Mouse (Mus musculus) heart, postnatal 0 days (tissue): ENCODE data around the gene Dennd2a. TPM values are rescaled to one million over a fixed set of nuclear protein-coding genes. Genes with fewer than 3 reads are reported as not detected.

Experiments
- ATAC-seq: fragments of 200-750 bp; cut with Nextera tagmentation; 2 replicates; pipeline ENCODE4 v1.8.0; 2017; ENCODE audit warnings: low read depth, moderate number of reproducible peaks, moderate library complexity; ENCODE audit not compliant: insufficient read depth
- DNase-seq: peaks from one replicate; pipeline ENCODE4 v3.0.0-alpha.2; 2016; ENCODE audit warnings: low spot score
- H3K27ac ChIP-seq: fragments of 300-500 bp; sonication (generic); 2 replicates; pipeline ENCODE4 v1.5.1; 2014; ENCODE audit warnings: low read depth, mild to moderate bottlenecking
- H3K27me3 ChIP-seq: fragments of 300-500 bp; sonication (generic); 2 replicates; pipeline ENCODE4 v1.6.1; 2014; ENCODE audit warnings: low read length, mixed read lengths; ENCODE audit not compliant: control insufficient read depth, insufficient read depth
- H3K36me3 ChIP-seq: fragments of 300-500 bp; sonication (generic); replicated peaks from 2 replicates; pipeline ENCODE4 v1.6.1; 2014; ENCODE audit warnings: low read length, mixed read lengths; ENCODE audit not compliant: control insufficient read depth, insufficient read depth
- H3K4me1 ChIP-seq: fragments of 300-500 bp; sonication (generic); 2 replicates; pipeline ENCODE4 v1.6.1; 2014; ENCODE audit warnings: antibody characterized with exemption; ENCODE audit not compliant: control insufficient read depth, insufficient read depth
- H3K4me2 ChIP-seq: fragments of 300-500 bp; sonication (generic); 2 replicates; pipeline ENCODE4 v1.6.1; 2014; ENCODE audit warnings: low read depth, mild to moderate bottlenecking, low read length, moderate library complexity
- H3K4me3 ChIP-seq: fragments of 300-500 bp; sonication (generic); 2 replicates; pipeline ENCODE4 v1.5.1; 2014; ENCODE audit warnings: low read depth, low read length
- H3K9ac ChIP-seq: fragments of 300-500 bp; sonication (generic); replicated peaks from 2 replicates; pipeline ENCODE4 v1.6.1; 2014; ENCODE audit warnings: low read depth, low read length, mixed read lengths
- H3K9me3 ChIP-seq: fragments of 300-500 bp; sonication (generic); replicated peaks from 2 replicates; pipeline ENCODE4 v1.6.1; 2016; ENCODE audit warnings: low read length; ENCODE audit not compliant: control insufficient read depth
- CTCF ChIP-seq: IDR thresholded peaks from 2 replicates; pipeline ENCODE4 v1.5.1; 2016; ENCODE audit warnings: antibody characterized with exemption, control low read depth, low read depth
- EP300 ChIP-seq: IDR thresholded peaks from 2 replicates; pipeline ENCODE4 v1.6.1; 2016; ENCODE audit warnings: antibody characterized with exemption, low read depth
- WGBS: fragments of 180-500 bp; shearing (Covaris S2); extraction: QIAGEN DNeasy Blood & Tissue Kit; methylation state at CpG from one replicate; pipeline ENCODE4 v1.1.7; 2014; 5-methylcytosine and 5-hydroxymethylcytosine counted together
- polyA plus RNA-seq: library from polyadenylated mRNA; unstranded; fragments of >200 nt; fragmentation: Nextera tagmentation; extraction: Ambion mirVana; gene quantifications from 2 replicates; pipeline ENCODE4 v1.2.1, GENCODE M21; 2015
- total RNA-seq: library from RNA; depleted of rRNA; stranded (reverse); fragments of >200 nt; gene quantifications from 2 replicates; pipeline ENCODE4 v1.2.3, GENCODE M21; 2014; ENCODE audit warnings: low replicate concordance

Gene Dennd2a
- total and polyA plus RNA-seq, 2 experiments from 2014 or later = 5.5 to 9.0 TPM

- TF ChIP-seq CTCF (no peak), EP300 (no peak)
- H3K27me3 ChIP-seq = no peaks in the 10 kb centered on the region
- no peak overlapping the region for H3K27ac ChIP-seq
- H3K4me2 ChIP-seq = no peak overlapping the region
- H3K9ac ChIP-seq = no peak overlapping the region
- ATAC-seq (no peak), DNase-seq (no peak)
- no peaks in the 10 kb centered on the region for H3K9me3 ChIP-seq
- H3K4me3 ChIP-seq = no peak overlapping the region
- 54% methylated on average over 9 of the region's 10 CpGs for WGBS
- 0 out of 2 replicates have a peak, but pooled peaks cover 12% of the 10 kb centered on the region for H3K4me1 ChIP-seq
- H3K36me3 ChIP-seq = 0 out of 2 replicates have a peak, but pooled peaks cover 11% of the 10 kb centered on the region
Measured at GRCm38 (mm10) chr6:39526797-39527196, 30.9 kb downstream of the Dennd2a start.

GRCm38 (mm10) chr6:39523161-39523560 lies 34.5 kb downstream of the Dennd2a start:
- Histone ChIP-seq H3K27ac (no peak overlapping the region), H3K4me1 (0 out of 2 replicates have a peak, but pooled peaks cover 2% of the 10 kb centered on the region), H3K36me3 (peaks cover 30% of the 10 kb centered on the region), H3K9ac (no peak overlapping the region), H3K27me3 (no peaks in the 10 kb centered on the region), H3K4me2 (no peak overlapping the region), H3K4me3 (no peak overlapping the region), H3K9me3 (peaks cover 10% of the 10 kb centered on the region; the same call in 1 of the 2 replicates)
- WGBS = 81% methylated on average over 13 of the region's 13 CpGs
- DNase-seq (no peak), ATAC-seq (no peak)
- TF ChIP-seq CTCF = no peak
- TF ChIP-seq EP300 = no peak

GRCm38 (mm10) chr6:39522425-39522824 lies 35.2 kb downstream of the Dennd2a start:
- Histone ChIP-seq H3K27me3 (no peaks in the 10 kb centered on the region), H3K9me3 (peaks cover 10% of the 10 kb centered on the region; the same call in 1 of the 2 replicates), H3K4me2 (no peak overlapping the region), H3K4me3 (no peak overlapping the region), H3K9ac (no peak overlapping the region), H3K36me3 (peaks cover 30% of the 10 kb centered on the region), H3K27ac (no peak overlapping the region), H3K4me1 (no peaks in the 10 kb centered on the region)
- ATAC-seq = no peak
- WGBS = 62% methylated on average over 4 of the region's 5 CpGs
- TF ChIP-seq CTCF (no peak), EP300 (no peak)
- no peak for DNase-seq

GRCm38 (mm10) chr6:39515739-39516131 lies 41.9 kb downstream of the Dennd2a start:
- H3K9ac ChIP-seq = no peak overlapping the region
- peak; percentile 74 for ATAC-seq
- peak overlapping the region; percentile 73 for H3K27ac ChIP-seq
- TF ChIP-seq EP300 (no peak), CTCF (no peak)
- H3K36me3 ChIP-seq = peaks cover 17% of the 10 kb centered on the region
- 39% methylated on average over 6 of the region's 6 CpGs for WGBS
- DNase-seq = peak; percentile 14
- peak overlapping the region; percentile 35 for H3K4me2 ChIP-seq
- H3K27me3 ChIP-seq = no peaks in the 10 kb centered on the region
- no peak overlapping the region for H3K4me3 ChIP-seq
- peaks cover 10% of the 10 kb centered on the region; the same call in 1 of the 2 replicates for H3K9me3 ChIP-seq
- no peaks in the 10 kb centered on the region for H3K4me1 ChIP-seq

- Histone ChIP-seq H3K9ac (no peak overlapping the region), H3K4me2 (peak overlapping the region; percentile 35), H3K27ac (peak overlapping the region; percentile 73), H3K4me1 (no peaks in the 10 kb centered on the region), H3K27me3 (no peaks in the 10 kb centered on the region), H3K36me3 (peaks cover 12% of the 10 kb centered on the region), H3K4me3 (no peak overlapping the region), H3K9me3 (0 out of 2 replicates have a peak, but pooled peaks cover 6% of the 10 kb centered on the region)
- TF ChIP-seq CTCF (no peak), EP300 (no peak)
- 33% methylated on average over 11 of the region's 11 CpGs for WGBS
- ATAC-seq (peak; percentile 65), DNase-seq (peak; percentile 53)
Measured at GRCm38 (mm10) chr6:39515040-39515738, 42.5 kb downstream of the Dennd2a start.
